Mouse (Mus musculus) layer of hippocampus, adult 9-11 months (tissue): ENCODE measurements around the gene Nek11.

Source experiments
- DNase-seq: peaks from one replicate; pipeline ENCODE4 v3.0.0; 2022

Nek11 gene

DNA sequence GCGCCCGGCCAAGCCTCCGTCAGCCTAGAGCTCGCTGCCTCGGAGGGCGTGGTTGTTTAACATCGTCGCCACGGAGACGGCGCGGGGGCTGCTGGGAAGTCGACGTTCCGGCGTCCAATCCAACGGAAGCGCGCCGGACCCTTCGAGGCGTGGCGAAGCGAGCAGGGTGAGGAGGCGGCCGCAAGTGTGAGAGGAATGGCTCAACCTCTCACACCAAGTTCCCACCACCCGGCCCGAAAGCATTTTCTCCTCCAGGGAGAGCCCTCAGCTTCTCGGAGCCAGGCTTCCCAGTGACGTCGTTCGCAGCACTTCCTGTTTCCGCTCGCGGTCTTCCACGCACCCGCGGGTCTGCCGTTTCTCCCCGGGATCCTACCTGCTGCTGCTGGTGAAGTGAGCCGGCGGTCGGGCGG, at the start of gene Nek11, which contains the start of gene Aste1:
Gene Nek11 (minus strand): TSS at position 307 of the 410 bp plus-strand sequence.
Gene Aste1 (plus strand): TSS at position 175 of the 410 bp plus-strand sequence.
- peak; percentile 92 for DNase-seq

DNA sequence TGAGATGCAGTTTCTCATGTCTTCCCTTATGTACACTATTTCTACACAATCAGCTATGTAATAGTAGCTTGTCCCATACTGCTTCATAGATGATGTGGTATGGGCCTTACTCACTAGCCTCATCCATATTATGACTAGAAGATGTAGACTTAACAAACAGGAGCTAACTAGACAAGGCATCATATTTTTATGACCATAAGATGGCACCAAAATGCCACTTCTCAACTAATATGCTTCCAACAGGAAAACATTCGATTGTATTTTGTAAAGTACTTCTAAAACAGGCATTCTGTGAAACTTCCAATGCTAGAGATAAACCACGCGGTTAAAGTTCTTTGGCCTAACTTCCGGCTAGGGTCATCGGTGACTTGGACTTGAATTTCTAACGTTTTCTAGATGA, 13.2 kb upstream of the Nek11 start:
- no peak for DNase-seq

DNA sequence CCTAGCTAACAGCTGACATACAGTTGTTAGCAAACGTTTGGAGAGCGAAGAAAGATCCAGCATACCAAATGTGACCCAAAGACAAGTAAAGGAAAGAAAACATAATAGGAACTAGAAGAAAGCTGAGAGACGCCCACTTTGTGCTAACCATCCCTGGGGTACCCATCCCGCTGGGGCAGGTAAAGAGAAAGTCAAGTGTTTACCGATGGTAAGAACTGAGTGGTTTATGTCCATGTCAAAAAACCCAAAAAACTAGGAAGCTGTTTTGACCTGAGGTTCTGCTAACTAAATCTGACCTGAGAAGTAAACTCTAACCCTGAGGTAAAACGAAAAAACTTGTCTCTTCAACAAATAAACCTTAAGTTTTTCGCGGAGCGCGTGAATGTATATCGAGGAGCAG, 604 bp downstream of the Nek11 start:
- DNase-seq: no peak

DNA sequence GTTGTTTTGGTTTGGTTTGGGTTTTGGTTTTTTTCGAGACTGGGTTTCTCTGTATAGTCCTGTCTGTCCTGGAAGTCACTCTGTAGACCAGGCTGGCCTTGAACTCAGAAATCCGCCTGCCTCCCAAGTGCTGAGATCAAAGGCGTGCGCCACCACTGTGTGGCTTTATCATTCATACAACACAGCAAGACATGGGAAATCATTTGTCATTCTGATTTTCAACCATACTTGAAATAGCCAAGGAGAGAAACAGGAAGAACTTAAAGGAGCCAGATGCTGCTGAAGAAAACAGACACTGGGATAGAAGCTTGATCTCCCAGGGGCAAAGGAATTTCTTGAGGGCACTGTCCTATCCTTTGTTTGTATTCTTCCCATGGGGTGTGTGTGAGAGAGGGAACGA, 4.7 kb downstream of the Nek11 start:
- no peak for DNase-seq

DNA sequence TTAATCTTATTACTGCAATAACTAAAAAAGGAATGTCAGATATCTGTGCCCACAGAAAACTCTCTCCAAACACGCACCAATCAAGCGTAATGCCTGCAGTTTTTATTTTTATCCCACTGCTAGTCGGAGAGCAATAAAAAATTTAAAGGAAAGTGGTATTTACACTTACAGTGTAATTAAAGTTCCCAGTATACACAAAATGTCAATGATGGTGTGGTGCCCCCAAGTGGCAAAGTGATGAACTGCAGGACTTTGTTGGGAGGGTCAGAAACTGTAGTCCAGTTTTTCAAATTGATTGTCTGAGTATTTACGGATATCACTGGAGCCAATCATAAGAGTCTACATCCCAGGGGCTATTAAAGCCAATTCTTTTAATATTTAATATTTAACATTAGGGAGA, 6.0 kb downstream of the Nek11 start:
- peak; percentile 35 for DNase-seq

DNA sequence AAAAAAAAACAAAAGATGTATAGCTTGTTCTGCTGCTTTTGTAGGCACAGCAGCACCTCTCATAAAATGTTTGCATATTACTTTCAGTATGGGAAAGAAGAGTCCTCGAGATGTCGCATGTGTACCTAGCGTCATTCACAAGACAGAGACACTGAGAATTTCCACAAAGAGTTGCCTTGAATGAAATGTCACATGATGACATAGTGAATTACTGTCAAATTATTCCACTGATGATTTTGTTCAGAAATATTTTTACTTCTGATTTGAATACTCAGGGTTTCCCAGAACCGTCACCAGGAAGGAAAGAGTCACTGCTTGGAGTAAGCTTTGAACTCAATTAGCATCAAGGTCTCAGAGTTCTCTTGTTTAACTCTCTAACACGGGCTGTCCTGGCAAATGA, 7.9 kb downstream of the Nek11 start:
- DNase-seq: no peak

DNA sequence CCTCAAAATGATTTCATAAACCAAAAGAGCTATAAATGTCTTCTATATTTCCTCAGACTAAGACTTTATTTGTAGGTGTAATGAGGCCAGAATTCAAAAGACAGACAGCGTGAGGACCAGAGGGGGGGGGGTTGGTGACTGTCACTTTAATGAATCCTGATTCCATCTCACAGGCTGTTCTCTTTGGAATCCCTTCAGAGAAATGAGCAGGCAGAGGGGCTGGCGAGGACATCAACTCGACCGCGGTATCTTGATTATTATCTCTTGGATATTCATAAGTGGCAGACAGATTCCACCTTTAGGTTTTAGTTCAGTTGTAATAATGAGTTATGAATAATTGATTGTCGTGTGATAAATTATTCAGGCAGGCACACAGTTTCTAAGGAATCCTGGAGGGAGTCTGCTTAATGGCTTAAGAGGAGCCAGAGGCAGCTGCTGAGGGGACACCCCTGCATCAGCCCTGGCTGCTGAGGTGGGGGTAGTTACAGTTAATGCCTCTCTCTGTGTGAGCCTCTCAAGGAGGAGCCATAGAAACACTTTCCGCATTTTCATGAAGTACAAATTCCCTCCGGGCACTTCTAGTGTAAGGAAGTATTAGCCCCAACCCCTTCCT, 15.7 kb downstream of the Nek11 start:
- DNase-seq: no peak

DNA sequence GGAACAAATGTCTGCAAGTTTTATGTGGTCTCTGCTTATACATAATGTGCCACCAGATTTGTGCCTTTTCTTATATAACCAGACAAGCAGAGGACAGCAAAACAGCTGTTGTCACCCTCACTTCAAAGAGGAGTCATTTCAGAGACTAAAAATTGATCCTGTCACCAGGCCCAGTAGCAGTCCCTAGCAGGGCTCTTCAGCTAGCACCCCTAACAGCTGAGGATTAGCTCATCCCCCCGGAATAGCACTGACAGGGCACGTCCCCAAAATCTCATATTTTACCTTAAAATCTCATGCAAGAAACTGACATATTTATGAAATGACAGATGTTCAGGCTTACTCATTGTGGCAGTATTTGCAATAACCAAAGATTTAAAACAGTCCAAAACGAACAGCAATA, 17.7 kb downstream of the Nek11 start:
- DNase-seq: no peak

DNA sequence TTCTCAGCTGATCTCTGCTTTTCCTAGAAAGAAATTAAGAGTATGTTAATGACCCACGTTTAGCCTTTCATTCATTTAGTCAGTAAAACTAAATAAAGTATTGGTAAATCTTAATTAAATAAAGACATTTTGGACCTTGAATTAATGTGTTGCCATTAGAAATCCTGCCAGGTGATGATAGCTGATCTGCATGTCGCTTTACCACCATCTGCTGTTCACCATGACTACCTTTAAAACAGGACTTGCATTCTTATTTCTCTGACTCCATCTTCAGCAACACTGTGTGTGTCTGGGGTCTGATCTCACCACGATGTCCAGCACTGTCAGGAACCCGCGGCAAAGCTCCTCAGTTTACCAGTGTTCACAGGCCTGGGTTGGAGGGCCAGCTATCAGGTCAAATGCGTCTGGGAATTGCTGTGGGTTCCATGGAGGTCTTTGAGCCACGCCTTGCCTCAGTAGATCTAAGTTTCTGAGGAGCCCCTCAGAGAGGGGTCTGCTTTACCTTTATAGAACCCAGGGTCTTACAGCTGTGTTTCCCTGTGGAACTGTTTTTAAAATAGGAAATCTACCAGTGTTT, 18.3 kb downstream of the Nek11 start:
- no peak for DNase-seq

DNA sequence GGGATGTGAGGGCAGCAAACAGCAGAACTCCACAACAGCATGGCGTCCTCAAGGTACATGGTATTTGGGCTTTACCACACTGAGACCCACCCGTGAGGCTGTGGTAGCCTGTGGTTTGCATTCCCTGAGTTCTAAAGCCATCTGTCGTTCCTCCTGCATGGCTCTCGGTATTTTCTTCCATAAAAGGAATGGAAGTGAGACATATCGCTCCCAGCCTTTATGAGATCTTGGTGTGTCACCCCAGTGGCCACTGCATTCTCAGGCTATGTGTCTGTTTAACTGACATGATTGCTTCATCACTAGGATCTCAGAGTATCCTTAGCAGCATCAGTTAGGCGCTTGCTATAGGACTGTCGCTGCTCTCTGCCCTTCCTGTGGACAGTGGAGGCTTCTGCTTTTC, 18.9 kb downstream of the Nek11 start:
- DNase-seq: no peak

DNA sequence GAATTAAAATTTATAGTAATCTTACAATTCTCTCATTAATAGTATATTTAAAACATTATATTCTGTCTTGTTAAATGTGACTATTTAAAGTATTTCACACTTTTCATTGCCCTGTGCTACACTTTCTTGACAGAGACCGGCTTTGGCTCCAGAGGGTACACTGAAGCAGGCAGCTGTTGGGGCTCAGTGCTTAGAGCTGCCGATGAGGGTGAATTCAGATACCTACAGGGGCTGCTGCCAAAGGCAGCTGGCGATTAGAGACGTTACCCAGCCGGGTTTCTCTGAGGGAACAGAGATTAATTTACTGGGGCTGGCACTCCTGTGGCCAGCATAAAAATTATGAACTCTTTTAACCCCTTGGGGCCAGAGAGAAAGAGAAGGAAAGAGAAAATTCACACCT, 21.0 kb downstream of the Nek11 start:
- no peak for DNase-seq

DNA sequence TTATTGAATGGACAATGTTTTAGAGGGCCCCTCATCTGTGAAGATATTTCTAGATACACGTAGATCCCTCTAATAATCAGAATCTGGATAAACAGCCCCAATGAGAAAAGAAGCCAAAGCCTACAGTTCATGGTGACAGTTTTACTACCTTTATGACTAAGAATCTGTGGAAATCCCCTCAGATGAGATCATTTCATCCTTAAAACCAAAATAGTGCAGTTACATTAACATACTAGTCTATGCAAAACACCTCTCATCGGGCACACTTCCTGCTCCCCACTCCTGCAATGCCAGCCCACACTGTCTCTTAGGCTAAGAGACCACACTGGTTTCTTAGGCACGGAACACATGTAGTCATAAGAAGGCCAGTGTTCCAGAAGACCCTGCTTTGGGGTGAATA, 26.7 kb downstream of the Nek11 start:
- DNase-seq: no peak

DNA sequence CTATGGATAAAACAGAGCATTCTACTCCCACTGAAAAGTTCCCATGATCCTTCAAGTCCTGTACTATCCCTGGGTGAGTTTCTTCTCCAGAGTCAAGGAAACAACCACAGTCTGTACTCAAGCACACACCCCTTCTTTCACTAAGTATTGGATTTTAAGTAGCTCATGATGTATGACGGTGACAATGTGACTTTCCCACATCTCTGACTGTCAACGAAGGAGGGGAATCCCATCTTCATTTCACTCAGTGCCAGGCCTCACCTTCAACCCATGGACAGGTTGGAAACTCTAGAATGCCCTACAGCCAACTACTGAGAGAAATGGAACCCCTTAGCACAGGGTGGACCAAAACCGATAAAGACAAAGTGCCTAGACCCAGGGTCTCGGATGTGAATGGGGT, 29.1 kb downstream of the Nek11 start:
- DNase-seq: no peak

DNA sequence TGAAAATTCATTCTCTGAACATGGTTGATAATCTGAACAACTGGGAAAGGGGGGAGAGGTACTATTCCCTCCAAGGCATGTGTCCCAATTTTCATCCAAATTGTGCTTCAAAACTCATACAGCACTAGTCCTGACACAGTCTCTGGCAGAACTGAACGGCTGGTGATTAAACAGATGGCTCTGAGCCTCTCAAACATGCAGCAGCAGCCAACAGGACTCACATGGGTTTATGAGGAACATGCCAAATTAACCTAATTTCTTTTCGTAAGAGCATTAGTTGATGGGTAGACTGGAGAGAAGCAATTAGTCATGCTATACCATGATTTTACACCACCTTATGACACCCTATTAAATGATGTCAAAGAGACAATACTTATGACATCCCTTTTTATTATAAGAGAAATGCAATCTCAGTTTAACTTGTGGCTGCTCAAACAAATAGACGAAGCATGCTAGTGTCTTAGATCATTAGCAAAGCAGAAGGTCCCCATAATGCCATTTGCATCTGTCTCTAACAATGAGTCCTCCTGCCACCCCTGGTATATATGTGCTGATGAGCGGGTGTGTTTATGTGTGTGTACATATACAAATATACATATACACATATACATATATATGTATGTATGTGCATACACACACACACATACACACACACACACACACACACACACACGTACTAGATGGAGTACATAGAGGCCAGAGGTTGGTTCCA, 31.6 kb downstream of the Nek11 start:
- DNase-seq: peak; percentile 87

DNA sequence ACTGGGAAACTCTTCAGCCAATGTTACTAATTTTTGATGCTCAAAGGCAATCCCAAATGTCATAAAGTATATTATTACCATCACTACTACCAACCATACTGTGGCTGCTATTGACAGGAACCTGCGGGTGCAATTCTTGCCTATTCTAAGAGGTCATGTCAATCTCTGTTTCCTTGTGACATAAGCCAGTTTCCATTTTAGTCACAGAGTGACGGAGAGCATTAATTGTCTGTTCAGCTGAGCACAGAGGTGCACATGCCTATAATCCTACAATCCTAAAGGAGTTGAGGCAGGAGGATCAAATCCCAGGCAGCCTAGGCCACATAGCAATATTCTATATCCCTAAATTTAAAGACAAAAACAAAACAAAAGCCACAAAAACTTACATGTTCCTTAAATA, 33.1 kb downstream of the Nek11 start:
- no peak for DNase-seq

DNA sequence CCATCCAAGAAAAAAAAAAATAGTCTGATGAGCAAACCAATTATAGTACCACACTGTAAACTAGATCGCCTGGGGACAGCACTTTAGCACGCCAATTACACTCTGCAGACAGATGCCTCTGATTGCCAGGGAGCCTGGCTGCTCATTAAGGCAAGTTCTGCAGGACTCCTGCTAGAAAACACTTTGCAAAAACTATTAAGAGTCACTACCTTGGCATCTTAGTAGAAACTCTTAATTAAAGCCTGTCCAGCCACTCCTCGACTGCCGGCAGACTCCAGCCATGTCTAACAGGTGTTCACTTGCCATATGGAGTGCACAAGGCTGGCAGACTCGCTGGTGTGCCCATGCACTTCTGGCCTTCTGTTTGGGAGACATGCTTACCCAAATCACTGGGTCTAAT, 46.3 kb downstream of the Nek11 start:
- peak; percentile 53 for DNase-seq

DNA sequence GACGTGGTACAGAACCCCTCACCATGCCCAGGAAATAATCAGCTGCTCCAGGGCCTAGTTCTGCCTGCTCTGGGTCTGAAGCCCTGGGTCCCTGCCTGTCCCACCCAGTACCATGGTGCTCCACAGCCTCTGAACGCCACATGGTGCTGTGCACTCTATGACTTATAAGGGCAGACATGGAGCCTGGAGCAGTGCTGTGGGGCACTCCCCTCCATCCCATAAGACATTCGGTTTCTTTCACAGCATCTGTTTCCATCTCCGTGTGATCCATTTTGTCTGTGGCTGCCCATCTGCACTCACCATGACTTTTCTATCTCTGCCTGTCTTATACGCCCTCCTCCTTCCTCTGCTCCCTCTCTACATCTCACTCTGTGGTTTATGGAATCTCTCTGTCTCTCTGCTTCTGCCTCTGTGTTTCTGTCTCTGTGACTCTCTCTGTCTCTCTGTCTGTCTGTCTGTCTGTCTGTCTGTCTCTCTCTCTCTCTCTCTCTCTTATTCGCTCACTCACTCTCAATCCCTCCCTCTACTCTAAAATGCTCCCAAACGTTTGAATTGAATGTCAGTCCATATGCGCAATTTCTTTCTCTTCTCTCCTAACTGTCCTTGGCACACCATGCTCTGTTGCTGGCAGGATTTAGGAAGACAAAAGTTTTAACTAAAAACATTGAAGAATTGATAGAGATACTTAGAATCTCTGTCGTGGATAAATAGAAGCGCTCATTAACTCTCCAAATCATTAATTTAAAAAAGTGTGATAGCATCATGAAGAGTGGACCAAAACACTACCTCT, 46.9 kb downstream of the Nek11 start:
- no peak for DNase-seq

DNA sequence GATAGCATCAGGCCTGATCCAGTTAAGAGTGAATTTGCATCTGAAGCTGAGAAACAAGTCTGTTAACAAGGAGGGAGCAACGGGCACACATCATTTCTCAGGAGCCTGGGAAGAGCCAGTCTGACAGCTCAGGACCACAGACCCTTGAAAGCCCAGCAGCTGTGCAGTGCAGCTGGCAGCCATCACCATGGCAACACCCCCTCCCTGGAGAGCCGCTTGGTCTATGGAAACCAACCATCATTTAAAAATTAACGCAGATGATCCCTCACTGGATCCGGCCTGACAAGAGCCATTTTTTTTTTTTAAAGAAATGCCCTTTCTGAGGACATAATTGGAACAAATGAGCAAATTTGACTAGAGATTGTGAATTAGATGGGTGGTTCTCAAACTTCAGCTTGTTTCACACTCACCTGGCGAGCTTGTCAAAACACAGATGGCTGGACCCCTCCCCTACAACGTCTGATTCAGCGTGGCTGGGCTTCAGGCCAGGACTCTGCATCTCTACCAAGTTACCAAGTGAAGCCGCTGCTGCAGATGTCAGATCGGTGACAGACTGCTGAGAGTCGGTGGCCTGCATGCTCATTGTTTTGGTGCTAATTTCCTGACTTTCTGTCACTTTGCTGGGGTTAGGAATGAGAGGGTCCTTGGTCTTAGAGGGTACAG, 52.2 kb downstream of the Nek11 start:
- DNase-seq: no peak

DNA sequence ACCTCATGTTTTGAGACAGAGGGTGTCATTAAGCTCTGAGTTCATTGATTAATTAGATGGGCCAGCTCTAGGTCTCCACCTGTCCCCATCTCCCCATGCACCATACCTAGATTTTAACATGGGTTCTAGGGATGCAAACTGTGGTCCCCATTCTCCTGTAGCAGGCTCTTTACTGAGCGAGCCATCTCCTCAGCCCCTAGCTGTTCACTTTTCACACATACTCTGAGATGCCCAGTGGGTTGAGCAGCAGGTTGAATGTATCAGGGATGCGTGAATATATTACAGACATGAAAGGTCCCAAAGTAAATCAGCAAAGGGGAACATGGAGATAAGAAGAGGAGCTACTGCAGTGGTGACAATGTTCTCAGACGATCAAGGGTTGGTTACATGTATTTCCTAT, 52.8 kb downstream of the Nek11 start:
- no peak for DNase-seq

DNA sequence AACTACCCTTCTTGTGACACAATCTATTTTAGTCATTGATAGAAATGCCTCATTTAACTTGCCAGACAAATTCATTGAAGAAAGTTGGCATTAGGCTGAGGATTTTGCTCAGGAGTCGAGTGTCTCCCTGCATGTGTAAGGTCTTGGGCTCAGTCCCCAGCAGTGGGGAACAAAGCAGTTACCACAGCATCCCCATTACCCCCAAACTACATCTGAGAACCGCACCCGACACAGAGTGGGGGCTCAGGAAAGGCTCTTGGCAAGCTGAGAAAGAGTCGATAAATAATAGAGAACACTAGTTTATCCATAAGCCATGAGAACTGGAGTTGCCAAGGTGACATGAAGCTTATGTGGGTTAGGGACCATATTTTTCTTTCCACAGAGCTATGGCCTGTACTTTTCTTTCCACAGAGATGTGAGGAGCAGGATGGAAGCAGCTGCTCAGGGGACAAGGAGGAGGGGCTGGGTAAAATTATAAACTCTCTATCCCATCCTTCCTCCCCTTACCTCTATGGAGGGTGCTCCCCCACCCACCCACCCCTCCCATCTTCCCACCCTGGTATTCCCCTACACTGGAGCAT, 62.8 kb downstream of the Nek11 start:
- DNase-seq: no peak

DNA sequence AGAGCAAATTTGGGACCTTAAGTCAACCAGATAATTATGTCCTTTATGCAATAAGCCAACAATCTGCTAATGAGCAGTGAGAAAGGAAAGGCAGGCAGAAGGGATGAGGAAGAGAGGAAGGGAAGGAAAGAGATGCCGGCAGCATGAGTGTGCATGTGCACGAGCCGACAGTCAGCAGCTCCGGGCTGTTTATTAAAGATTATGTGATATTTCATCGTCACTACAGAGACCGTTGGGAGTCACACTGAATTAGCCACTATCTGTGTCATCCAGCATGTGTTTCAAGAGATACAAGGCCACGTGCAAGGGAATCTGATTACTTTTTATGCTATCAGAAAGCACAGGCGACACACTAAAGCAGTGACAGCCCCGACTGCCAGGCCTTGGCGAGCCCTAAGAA, 73.5 kb downstream of the Nek11 start:
- no peak for DNase-seq

DNA sequence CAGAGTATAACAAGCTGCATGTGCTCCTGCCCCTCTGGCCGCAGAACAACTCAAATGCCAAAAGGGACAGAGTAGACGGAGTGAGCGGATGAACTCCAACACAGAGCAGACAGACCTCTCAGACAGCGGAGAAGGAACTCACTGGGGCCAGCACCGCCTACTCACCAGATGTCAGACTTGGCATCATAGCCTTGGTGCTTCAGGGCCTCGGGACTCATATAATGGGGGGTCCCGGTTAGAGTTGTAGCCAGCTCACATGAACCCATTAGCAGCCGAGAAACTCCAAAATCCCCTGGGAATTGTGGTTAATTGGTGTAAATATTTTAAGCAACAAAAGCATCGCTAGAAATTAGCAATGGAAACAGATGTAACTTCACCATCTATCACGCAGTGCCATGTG, 82.1 kb downstream of the Nek11 start:
- no peak for DNase-seq

DNA sequence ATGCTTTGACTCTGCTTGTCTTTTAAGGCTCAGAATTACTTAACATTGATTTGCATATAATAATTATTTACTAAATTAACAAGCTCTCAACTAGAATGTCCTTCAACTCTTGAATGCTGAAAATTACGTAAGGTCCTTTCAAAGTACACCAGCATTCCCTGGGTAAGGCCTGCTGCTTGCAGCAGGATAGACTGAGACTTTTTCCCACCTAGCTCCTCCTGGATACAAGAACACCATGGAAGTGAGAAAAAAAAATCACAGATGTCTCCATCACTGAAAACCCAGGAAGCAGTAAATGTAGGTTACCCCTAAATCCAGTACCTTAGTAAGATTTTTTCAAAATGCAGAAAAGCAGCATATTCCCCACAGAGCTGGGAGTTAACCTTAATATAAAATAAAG, 82.6 kb downstream of the Nek11 start:
- DNase-seq: no peak
